Mouse (Mus musculus): ENCODE results near the gene Rnpepl1.

GRCm38 (mm10) chr1:92877431-92877978 is 33.1 kb upstream of the Rnpepl1 start:
- TF ChIP-seq POLR2A (IDR thresholded peaks at IDR 0.05; ENCODE audit: borderline replicate concordance, control insufficient read depth, low read depth, low read length) = no peak
- no peak for TF ChIP-seq CTCF (IDR thresholded peaks at IDR 0.05; ENCODE audit: control insufficient read depth, insufficient read depth, low read length)

All from bone marrow, adult 2 months (tissue).